Mouse (Mus musculus) neural tube, embryonic 12.5 days (tissue): Measurements from ENCODE around the gene Ace. TPM values are rescaled to one million over a fixed set of nuclear protein-coding genes. Genes with fewer than 3 reads are reported as not detected.
A peak's percentile ranks its signal among the peaks of the same experiment; 100 is the strongest.

Experiments
- ATAC-seq: fragments of 200-750 bp; cut with Nextera tagmentation; 2 replicates; pipeline ENCODE4 v1.8.0; 2017; ENCODE audit warnings: low read depth, mild to moderate bottlenecking, moderate TSS enrichment, moderate library complexity; ENCODE audit not compliant: low FRiP score
- H3K27ac ChIP-seq: fragments of 300-500 bp; sonication (generic); 2 replicates; pipeline ENCODE4 v1.5.1; 2016
- H3K27me3 ChIP-seq: fragments of 300-500 bp; sonication (generic); replicated peaks from 2 replicates; pipeline ENCODE4 v1.6.1; 2016; ENCODE audit warnings: mild to moderate bottlenecking
- H3K36me3 ChIP-seq: fragments of 300-500 bp; sonication (generic); 2 replicates; pipeline ENCODE4 v1.6.1; 2016; ENCODE audit warnings: mild to moderate bottlenecking
- H3K4me1 ChIP-seq: fragments of 300-500 bp; sonication (generic); 2 replicates; pipeline ENCODE4 v1.6.1; 2016
- H3K4me2 ChIP-seq: fragments of 300-500 bp; sonication (generic); replicated peaks from 2 replicates; pipeline ENCODE4 v1.6.1; 2016; ENCODE audit warnings: mild to moderate bottlenecking
- H3K4me3 ChIP-seq: fragments of 300-500 bp; sonication (generic); 2 replicates; pipeline ENCODE4 v1.5.1; 2016
- H3K9ac ChIP-seq: fragments of 300-500 bp; sonication (generic); 2 replicates; pipeline ENCODE4 v1.6.1; 2016; ENCODE audit warnings: mild to moderate bottlenecking
- H3K9me3 ChIP-seq: fragments of 300-500 bp; sonication (generic); 2 replicates; pipeline ENCODE4 v1.6.1; 2016; ENCODE audit warnings: mild to moderate bottlenecking
- WGBS: fragments of 180-500 bp; shearing (Covaris S2); methylation state at CpG from one replicate; pipeline ENCODE4 v1.1.7; 2016; 5-methylcytosine and 5-hydroxymethylcytosine counted together
- polyA plus RNA-seq: library from polyadenylated mRNA; unstranded; fragments of >200 nt; fragmentation: Nextera tagmentation; extraction: Ambion mirVana; gene quantifications from 2 replicates; pipeline ENCODE4 v1.2.1, GENCODE M21; 2016

Gene Ace
- 1.0 and 1.1 TPM in 2 replicates for polyA plus RNA-seq

DNA sequence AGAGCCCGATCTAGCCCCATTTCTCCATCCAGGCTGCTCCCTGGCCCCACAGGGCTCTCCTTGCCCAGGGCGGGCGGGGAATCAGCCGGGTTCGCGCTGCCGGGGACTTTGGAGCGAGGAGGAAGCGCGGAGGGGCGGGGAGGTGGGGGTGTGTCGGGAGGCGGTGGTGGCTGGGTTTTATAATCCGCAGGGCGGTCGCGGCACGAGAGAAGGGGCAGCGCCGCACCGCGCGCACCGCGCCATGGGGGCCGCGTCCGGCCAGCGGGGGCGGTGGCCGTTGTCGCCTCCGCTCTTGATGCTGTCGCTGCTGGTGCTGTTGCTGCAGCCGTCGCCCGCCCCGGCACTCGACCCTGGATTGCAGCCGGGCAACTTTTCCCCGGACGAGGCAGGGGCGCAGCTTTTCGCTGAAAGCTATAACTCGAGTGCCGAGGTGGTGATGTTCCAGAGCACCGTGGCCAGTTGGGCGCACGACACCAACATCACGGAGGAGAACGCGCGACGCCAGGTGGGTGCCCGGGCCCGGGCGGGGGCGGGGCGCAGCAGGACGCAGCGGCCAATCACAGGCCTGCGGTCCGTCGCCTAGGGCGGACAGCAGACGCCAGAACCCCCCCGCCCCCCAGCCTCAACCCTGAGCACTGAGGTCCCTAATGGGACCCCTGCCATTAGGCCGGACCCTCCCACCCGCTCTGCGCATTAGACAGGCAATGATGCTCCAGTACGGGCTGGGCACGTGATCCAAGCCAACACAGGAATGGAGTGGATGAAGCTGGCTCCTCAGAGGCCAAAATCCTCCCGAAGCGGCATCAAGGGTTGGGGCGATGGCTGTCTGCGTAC lies at the start of gene Ace:
Ace (plus strand) TSS at position 205 of the 834 bp plus-strand sequence.
- ATAC-seq = peak; percentile 68; the same call in 1 of the 2 replicates
- H3K9ac ChIP-seq = peak within 1 kb of the TSS; percentile 64
- peak within 1 kb of the TSS; percentile 99 for H3K4me2 ChIP-seq
- no peaks in the 10 kb centered on the region for H3K36me3 ChIP-seq
- no peak within 1 kb of the TSS for H3K27ac ChIP-seq
- peak within 1 kb of the TSS; percentile 51 for H3K4me3 ChIP-seq
- no peaks in the 10 kb centered on the region for H3K9me3 ChIP-seq
- 1% methylated on average over 76 of the region's 76 CpGs for WGBS
- peaks cover 51% of the 10 kb centered on the region for H3K27me3 ChIP-seq
- peaks cover 9% of the 10 kb centered on the region for H3K4me1 ChIP-seq

DNA sequence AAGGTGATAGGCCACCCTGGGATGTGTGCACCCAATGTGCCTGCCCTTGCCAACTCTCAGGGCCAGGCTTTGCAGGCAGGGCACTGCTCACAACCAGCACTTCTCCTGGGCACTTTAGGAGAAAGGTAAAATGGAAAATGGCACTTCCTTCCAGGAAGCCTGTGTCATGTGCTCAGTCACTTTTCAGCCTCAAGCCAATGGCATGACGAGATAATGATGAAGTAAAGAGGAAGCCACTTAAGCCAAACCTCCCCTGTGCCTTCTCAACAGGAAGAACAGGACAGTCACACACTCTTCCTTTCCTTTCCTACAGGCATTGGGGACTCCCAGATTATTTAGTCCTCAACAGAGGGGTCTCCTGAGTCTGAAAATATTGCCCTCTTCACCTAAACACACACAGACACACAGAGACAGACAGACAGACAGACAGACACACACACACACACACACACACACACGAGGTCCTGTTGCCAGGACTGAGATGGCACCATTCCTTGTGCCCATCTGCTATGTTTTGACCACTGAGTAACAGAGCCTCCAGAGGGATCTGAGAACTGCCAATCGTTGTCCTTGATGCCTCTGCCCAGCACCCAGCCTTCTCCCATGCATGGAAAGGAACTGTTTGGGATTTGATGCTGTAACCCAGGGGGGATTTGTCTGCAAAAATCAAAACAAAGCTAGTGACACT lies 47.5 kb upstream of the Ace start:
- WGBS = 88% methylated on average over 3 of the region's 3 CpGs
- H3K36me3 ChIP-seq = peaks cover 43% of the 10 kb centered on the region
- no peak for ATAC-seq

DNA sequence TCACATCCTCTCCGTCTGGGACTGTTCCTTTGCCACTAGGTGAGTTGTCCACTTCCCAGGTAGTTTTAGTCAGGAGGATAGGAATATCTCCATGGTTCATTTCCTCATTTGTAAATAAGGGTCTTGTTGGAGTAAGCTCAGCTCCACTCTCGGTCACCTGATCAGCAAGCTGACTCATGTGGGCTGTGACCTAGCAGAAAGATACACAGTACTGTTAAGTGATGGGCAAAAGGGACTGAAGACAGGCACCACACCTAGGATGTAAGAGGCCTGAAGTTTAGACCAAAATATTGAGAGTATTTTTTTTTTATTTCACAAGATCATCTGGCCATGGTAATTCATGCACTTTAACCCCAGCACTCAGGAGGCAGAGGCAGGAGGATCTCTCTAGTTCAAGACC lies 46.9 kb upstream of the Ace start:
- H3K27me3 ChIP-seq = no peaks in the 10 kb centered on the region
- H3K9me3 ChIP-seq = no peaks in the 10 kb centered on the region
- 88% methylated on average over 2 of the region's 2 CpGs for WGBS
- H3K4me2 ChIP-seq = no peak overlapping the region
- H3K4me3 ChIP-seq = no peak overlapping the region
- no peak overlapping the region for H3K9ac ChIP-seq
- ATAC-seq = no peak
- no peaks in the 10 kb centered on the region for H3K4me1 ChIP-seq
- H3K27ac ChIP-seq = no peak overlapping the region
- peaks cover 46% of the 10 kb centered on the region for H3K36me3 ChIP-seq

More for the DNA sequence above, 47.5 kb upstream of the Ace start:
- H3K9ac ChIP-seq = no peak overlapping the region
- no peaks in the 10 kb centered on the region for H3K9me3 ChIP-seq
- no peak overlapping the region for H3K4me2 ChIP-seq
- no peaks in the 10 kb centered on the region for H3K4me1 ChIP-seq
- no peaks in the 10 kb centered on the region for H3K27me3 ChIP-seq
- H3K4me3 ChIP-seq = no peak overlapping the region
- H3K27ac ChIP-seq = no peak overlapping the region

DNA sequence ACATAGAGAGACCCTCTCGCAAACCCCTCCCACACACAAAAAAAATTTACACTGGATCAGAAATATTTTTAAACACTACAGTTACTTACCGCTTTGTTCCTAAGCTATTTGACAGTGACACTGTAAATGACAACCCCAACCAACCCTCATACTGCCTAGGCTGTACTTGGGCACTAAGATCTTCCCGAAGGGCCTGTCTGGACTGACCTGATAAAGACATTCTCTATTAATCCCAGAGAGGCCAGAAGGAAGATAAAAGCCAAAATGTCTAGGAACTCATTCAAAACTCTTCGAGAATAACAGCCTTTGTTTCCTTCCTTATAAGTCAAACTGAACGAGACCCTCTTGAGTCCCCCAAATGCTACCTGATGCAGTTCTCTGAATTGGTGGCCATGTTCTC lies 46.5 kb upstream of the Ace start:
- no peak for ATAC-seq
- Histone ChIP-seq H3K4me1 (no peaks in the 10 kb centered on the region), H3K9me3 (no peaks in the 10 kb centered on the region), H3K4me2 (no peak overlapping the region), H3K36me3 (peaks cover 44% of the 10 kb centered on the region), H3K27ac (no peak overlapping the region), H3K4me3 (no peak overlapping the region), H3K27me3 (no peaks in the 10 kb centered on the region), H3K9ac (no peak overlapping the region)
- 93% methylated on average over 5 of the region's 5 CpGs for WGBS

DNA sequence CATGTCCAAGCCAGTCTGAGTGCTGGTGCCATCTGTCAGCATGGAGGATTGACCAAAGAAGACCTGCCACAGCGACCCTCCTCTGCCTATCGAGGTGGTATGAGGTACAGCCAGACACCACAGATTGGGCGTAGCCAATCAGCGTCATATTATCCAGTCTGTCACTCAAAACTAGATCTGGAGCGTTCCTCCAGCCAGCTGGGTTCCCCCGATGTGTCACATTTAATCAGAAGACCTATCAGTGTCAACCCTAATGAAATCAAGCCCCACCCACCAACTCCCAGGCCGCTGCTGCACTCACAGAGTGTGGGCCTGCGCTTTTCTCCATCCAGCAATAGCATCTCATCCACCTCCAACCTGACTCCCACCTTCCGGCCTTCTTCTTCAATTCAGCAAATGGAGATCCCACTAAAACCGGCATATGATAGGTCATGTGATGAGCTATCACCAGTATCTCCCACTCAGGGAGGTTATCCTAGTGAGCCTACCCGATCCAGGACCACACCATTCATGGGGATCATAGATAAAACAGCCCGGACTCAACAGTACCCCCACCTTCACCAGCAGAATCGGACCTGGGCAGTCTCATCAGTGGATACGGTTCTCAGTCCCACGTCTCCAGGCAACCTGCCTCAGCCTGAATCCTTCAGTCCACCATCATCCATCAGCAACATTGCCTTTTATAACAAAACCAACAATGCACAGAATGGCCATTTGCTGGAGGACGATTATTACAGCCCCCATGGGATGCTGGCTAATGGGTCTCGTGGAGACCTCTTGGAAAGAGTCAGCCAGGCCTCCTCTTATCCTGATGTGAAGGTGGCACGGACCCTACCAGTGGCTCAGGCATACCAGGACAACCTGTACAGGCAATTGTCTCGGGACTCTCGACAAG lies 44.7 kb upstream of the Ace start:
- H3K36me3 ChIP-seq = peaks cover 37% of the 10 kb centered on the region
- no peak overlapping the region for H3K4me2 ChIP-seq
- no peaks in the 10 kb centered on the region for H3K4me1 ChIP-seq
- no peaks in the 10 kb centered on the region for H3K9me3 ChIP-seq
- H3K27me3 ChIP-seq = no peaks in the 10 kb centered on the region
- H3K4me3 ChIP-seq = no peak overlapping the region
- no peak overlapping the region for H3K9ac ChIP-seq
- no peak overlapping the region for H3K27ac ChIP-seq
- no peak for ATAC-seq
- 86% methylated on average over 20 of the region's 20 CpGs for WGBS

DNA sequence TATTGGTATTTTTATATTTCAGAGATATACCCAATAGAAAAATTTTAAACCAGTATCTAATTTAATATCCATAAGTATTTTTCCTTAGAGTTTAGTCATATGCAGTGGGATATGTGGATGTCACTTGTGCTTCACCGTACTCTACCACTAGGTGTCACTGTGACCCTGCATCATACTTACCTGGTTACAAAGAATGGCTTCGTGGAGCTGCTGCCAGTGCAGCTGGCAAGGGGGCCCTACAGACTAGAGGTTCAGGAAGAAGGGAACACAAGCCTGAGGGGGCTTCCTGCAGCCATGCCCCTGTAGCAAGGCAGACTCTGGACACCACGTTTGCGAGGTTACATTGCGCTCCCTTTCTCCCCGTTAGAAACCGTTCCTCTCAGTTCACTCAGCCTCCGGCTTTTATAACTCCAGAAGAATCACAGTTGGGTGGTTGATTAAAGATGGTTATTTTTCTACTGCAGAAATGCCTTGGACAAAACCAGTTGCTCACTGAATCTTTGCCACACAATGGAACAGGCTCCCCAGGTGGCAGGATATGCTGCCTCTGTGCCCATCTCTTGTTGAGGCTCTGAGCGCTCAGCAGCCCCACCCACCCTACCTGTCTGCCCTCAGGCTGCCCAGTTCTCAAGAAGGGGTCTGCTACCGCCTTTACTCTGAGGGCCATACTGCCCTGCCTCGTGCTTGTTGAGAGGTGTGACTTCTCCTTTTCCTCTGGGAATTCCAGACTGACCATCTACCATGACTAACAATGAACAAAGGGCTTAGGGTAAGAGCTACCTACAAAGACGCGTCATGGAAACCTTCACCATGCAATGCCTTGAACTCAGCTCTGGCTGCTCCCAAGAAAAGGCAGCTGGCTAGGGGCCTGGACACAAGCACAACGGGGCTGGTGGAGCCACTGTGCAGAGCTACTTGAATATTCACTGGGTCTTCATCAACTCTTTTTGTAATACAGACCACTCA lies 40.4 kb upstream of the Ace start:
- peaks cover 19% of the 10 kb centered on the region for H3K36me3 ChIP-seq
- H3K27me3 ChIP-seq = no peaks in the 10 kb centered on the region
- H3K27ac ChIP-seq = no peak overlapping the region
- H3K9me3 ChIP-seq = no peaks in the 10 kb centered on the region
- H3K9ac ChIP-seq = no peak overlapping the region
- no peak overlapping the region for H3K4me2 ChIP-seq
- ATAC-seq = peak; percentile 70
- H3K4me3 ChIP-seq = no peak overlapping the region
- H3K4me1 ChIP-seq = no peaks in the 10 kb centered on the region
- WGBS = 56% methylated on average over 14 of the region's 14 CpGs

DNA sequence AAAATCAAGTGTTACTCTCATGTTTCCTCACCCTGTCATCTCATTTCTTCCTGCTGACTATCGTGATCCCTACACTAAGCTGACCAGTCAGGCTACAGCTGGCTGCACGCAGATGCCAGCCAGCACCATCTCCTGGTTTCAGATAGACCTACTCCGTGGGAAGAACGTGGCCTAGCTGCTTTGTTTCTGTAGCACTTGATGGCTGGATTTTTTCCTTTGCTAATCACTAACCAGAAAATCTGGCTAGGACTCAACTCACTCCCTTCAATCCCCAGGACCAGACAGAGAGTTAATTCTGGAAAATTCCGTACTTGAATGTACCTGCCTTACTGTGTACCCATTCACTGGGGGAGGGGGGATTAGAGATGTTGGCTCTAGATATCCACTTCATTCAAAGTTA lies 39.6 kb upstream of the Ace start:
- no peak for ATAC-seq
- H3K4me2 ChIP-seq = no peak overlapping the region
- no peaks in the 10 kb centered on the region for H3K4me1 ChIP-seq
- no peak overlapping the region for H3K27ac ChIP-seq
- WGBS = 78% methylated on average over 5 of the region's 5 CpGs
- no peaks in the 10 kb centered on the region for H3K9me3 ChIP-seq
- H3K9ac ChIP-seq = no peak overlapping the region
- H3K27me3 ChIP-seq = no peaks in the 10 kb centered on the region
- H3K36me3 ChIP-seq = peaks cover 11% of the 10 kb centered on the region; the same call in 1 of the 2 replicates
- no peak overlapping the region for H3K4me3 ChIP-seq

DNA sequence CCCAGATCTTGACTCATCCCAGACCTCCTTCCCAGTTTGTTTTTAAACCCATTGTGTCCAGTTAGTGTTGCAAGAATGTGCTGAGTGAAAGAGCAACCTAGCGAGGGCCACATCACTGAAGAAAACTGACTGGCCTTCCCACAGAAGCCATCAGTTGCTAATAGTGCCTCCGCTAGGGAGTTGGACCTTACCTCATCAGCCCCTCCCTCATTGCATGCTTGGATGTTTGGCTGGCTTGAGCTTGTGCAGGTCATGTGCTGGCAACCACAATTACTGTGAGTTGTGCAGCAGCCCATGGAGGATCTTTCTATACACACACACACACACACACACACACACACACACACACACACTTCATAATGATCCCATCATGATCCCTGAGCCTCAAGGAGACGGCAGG lies 36.4 kb upstream of the Ace start:
- ATAC-seq = no peak
- Histone ChIP-seq H3K4me3 (no peak overlapping the region), H3K36me3 (no peaks in the 10 kb centered on the region), H3K9me3 (no peaks in the 10 kb centered on the region), H3K9ac (no peak overlapping the region), H3K27ac (no peak overlapping the region), H3K4me1 (0 out of 2 replicates have a peak, but pooled peaks cover 5% of the 10 kb centered on the region), H3K4me2 (no peak overlapping the region), H3K27me3 (no peaks in the 10 kb centered on the region)
- WGBS = 87% methylated on average over 3 of the region's 3 CpGs

DNA sequence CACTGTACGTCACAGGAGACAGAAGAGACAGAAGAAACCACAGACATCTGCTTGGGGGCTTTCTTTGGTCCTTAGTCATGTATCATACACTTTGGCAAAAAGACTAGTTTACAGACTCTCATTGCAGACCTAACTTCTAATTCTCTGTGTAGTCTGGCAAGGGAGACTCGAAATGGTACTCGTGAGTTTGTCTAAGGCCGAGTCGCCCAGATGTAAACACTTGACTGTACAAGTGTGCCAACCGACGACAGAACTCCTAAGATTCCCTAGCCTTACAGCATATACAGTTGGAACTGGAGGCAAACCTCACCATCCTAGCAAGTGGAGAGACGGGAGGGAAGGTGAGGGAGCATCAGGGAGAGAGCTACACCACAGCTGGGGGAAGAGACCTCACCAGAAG lies 34.0 kb upstream of the Ace start:
- H3K9me3 ChIP-seq = no peaks in the 10 kb centered on the region
- H3K4me2 ChIP-seq = no peak overlapping the region
- no peaks in the 10 kb centered on the region for H3K27me3 ChIP-seq
- no peaks in the 10 kb centered on the region for H3K36me3 ChIP-seq
- no peak for ATAC-seq
- H3K27ac ChIP-seq = no peak overlapping the region
- 0 out of 2 replicates have a peak, but pooled peaks cover 5% of the 10 kb centered on the region for H3K4me1 ChIP-seq
- H3K4me3 ChIP-seq = no peak overlapping the region
- H3K9ac ChIP-seq = no peak overlapping the region
- 91% methylated on average over 8 of the region's 8 CpGs for WGBS

DNA sequence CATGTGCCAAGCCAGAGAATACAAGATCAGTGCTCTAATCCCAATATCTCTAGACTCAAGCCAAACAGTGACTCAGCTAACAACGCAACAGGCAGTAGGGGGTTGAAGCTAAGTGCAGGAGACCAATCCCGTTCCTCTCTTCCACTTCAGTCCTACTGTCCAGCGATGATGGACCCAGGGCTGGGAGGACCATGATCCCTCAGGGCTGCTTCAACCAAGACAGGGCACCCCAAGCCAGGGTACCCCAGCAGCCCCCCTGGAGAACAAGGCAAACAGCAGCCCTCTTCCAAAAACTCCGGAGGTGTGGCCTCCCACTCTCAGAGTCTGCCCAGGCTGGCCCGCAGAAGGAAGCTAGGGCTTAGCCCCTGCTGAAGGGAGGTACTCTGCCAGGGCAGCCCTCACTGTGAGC lies 33.4 kb upstream of the Ace start:
- Histone ChIP-seq H3K9ac (no peak overlapping the region), H3K4me3 (no peak overlapping the region), H3K9me3 (no peaks in the 10 kb centered on the region), H3K4me1 (0 out of 2 replicates have a peak, but pooled peaks cover 5% of the 10 kb centered on the region), H3K4me2 (no peak overlapping the region), H3K27ac (no peak overlapping the region), H3K27me3 (no peaks in the 10 kb centered on the region), H3K36me3 (no peaks in the 10 kb centered on the region)
- ATAC-seq = no peak
- 73% methylated on average over 5 of the region's 5 CpGs for WGBS

DNA sequence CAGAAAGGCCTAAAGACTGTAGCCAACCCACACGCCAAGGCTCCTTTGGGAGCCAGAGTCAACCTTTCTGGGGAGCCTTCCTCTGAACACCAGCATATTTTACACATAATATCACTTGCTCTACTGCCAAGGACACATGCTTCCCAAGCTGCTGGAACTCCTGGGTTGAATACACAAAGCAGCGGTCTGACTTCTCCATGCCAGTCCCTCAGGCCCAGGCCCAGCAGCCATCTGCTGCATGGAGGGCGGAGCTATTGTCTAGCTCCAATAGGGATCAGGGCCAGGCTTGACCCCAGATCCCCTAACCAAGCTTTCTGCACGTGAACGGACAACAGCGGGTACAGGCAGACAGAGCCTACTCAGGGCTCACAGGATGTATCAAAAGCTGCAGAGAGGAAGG lies 32.9 kb upstream of the Ace start:
- Histone ChIP-seq H3K4me3 (no peak overlapping the region), H3K27ac (no peak overlapping the region), H3K36me3 (no peaks in the 10 kb centered on the region), H3K9ac (no peak overlapping the region), H3K4me1 (0 out of 2 replicates have a peak, but pooled peaks cover 5% of the 10 kb centered on the region), H3K4me2 (no peak overlapping the region), H3K9me3 (no peaks in the 10 kb centered on the region), H3K27me3 (no peaks in the 10 kb centered on the region)
- WGBS = 43% methylated on average over 6 of the region's 6 CpGs
- no peak for ATAC-seq
